Mouse (Mus musculus): ENCODE results near the gene Fam71e2. TPM values are rescaled to one million over a fixed set of nuclear protein-coding genes. Genes with fewer than 3 reads are reported as not detected.

Gene Fam71e2
- polyA plus RNA-seq, 1 experiment from 2014 or later, result not detected

DNA sequence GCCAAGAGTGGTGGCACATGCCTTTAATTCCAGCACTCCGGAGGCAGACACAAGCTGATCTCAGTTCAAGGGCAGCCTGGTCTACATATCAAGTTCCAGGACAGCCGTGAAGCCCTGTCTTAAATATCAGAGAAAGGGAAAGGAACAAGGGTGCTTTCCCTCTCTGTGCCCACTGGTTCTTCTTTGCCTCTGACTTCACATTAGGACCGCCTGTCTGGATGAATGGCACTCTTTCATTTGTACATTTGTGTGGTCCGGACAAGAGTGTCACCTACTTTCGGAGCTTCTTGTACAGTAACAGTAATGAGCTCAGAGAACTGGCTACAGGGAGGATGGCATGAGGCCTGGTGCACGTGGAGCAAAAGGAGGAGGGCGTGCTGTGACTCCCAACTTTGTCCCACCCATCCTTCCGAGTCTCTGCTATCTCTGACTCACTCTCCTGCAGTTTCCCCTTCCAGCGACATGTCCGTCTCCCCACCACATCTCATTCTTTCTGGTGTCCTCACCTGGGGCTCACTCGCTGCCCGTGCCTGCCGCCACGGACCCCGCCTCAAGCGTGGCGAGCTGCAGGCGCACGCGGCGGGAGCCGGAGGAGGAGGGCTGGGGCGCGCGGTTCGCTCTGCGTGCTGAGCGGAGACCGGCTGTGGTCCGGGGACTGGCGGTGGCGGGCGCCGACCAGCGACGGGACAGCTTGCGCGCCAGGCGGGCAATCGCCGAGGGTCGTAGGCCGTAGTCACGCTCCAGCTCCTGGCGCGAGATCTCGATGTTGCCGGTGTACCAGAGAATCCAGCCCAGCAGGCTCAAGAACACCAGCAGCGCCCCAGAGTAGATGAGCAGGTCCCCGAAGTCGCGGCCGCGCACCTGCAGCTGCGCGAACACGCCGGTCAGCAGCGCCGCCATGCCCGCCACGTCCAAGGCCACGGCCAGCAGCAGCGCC, 17.7 kb upstream of the Fam71e2 start:
- 0 out of 2 replicates have a peak, but pooled peaks have one; percentile 39 for ATAC-seq (ENCODE audit: insufficient number of reproducible peaks, insufficient read depth, low FRiP score, low read depth)
- Histone ChIP-seq H3K4me2 (ENCODE audit: low read length) (peak overlapping the region; percentile 89), H3K4me1 (ENCODE audit: control insufficient read depth in 2 of 2, insufficient read depth in 2 of 2, low read length in 2 of 2) (peaks cover 8% of the 10 kb centered on the region in 2 experiments), H3K9ac (ENCODE audit: low read length) (peak overlapping the region; percentile 81), H3K4me3 (ENCODE audit: control insufficient read depth in 1 of 2, insufficient read depth in 1 of 2, low read depth in 1 of 2, low read length in 2 of 2) (peak overlapping the region; percentile 53 to 58), H3K27ac (replicated peaks in 1 of 2; ENCODE audit: control insufficient read depth in 1 of 2, insufficient read depth in 1 of 2, low read depth in 2 of 2, low read length in 2 of 2) (peak overlapping the region; percentile 23 to 61; a peak in 2 of 4 replicates), H3K9me3 (ENCODE audit: control insufficient read depth, low read length) (no peaks in the 10 kb centered on the region), H3K36me3 (ENCODE audit: control insufficient read depth, insufficient read depth, low read length) (peaks cover 4% of the 10 kb centered on the region), H3K27me3 (ENCODE audit: control insufficient read depth, insufficient read depth, low read length) (no peaks in the 10 kb centered on the region)
- 2% methylated on average over 63 of the region's 64 CpGs for WGBS

GRCm38 (mm10) chr7:4783667-4784268, 12.7 kb upstream of the Fam71e2 start:
- Histone ChIP-seq H3K9ac (ENCODE audit: low read length) (no peak overlapping the region), H3K4me1 (ENCODE audit: control insufficient read depth in 2 of 2, insufficient read depth in 2 of 2, low read length in 2 of 2) (peaks cover 8 to 10% of the 10 kb centered on the region in 2 experiments), H3K4me2 (ENCODE audit: low read length) (no peak overlapping the region), H3K27ac (replicated peaks in 1 of 2; ENCODE audit: control insufficient read depth in 1 of 2, insufficient read depth in 1 of 2, low read depth in 2 of 2, low read length in 2 of 2) (no peak overlapping the region), H3K9me3 (ENCODE audit: control insufficient read depth, low read length) (no peaks in the 10 kb centered on the region), H3K36me3 (ENCODE audit: control insufficient read depth, insufficient read depth, low read length) (no peaks in the 10 kb centered on the region), H3K4me3 (ENCODE audit: control insufficient read depth in 1 of 2, insufficient read depth in 1 of 2, low read depth in 1 of 2, low read length in 2 of 2) (no peak overlapping the region), H3K27me3 (ENCODE audit: control insufficient read depth, insufficient read depth, low read length) (peaks cover 28% of the 10 kb centered on the region)
- no peak for ATAC-seq (ENCODE audit: insufficient number of reproducible peaks, insufficient read depth, low FRiP score, low read depth)
- whole genome bisulfite sequencing, result 63% methylated on average over 14 of the region's 14 CpGs

- H3K9ac ChIP-seq (ENCODE audit: low read length), result no peak within 1 kb of the TSS
- peaks cover 38% of the 10 kb centered on the region for H3K27me3 ChIP-seq (ENCODE audit: control insufficient read depth, insufficient read depth, low read length)
- no peak within 1 kb of the TSS for H3K4me3 ChIP-seq (ENCODE audit: control insufficient read depth in 1 of 2, insufficient read depth in 1 of 2, low read depth in 1 of 2, low read length in 2 of 2)
- no peak within 1 kb of the TSS for H3K27ac ChIP-seq (replicated peaks in 1 of 2; ENCODE audit: control insufficient read depth in 1 of 2, insufficient read depth in 1 of 2, low read depth in 2 of 2, low read length in 2 of 2)
- 72% methylated on average over 2 of the region's 2 CpGs for WGBS
- peaks cover 3 to 4% of the 10 kb centered on the region in 2 experiments; a peak in 1 of 4 replicates for H3K4me1 ChIP-seq (ENCODE audit: control insufficient read depth in 2 of 2, insufficient read depth in 2 of 2, low read length in 2 of 2)
- ATAC-seq (ENCODE audit: insufficient number of reproducible peaks, insufficient read depth, low FRiP score, low read depth), result no peak
- no peaks in the 10 kb centered on the region for H3K9me3 ChIP-seq (ENCODE audit: control insufficient read depth, low read length)
- H3K4me2 ChIP-seq (ENCODE audit: low read length), result no peak within 1 kb of the TSS
- no peaks in the 10 kb centered on the region for H3K36me3 ChIP-seq (ENCODE audit: control insufficient read depth, insufficient read depth, low read length)
Observed at GRCm38 (mm10) chr7:4782759-4783158, 11.7 kb upstream of the Fam71e2 start, which contains the start of the genes Il11 and Tmem190. TSS of gene Il11 (minus strand) at chr7:4782859. TSS of gene Tmem190 (plus strand) at chr7:4782937.

GRCm38 (mm10) chr7:4782130-4782529, 11.0 kb upstream of the Fam71e2 start:
- ATAC-seq (ENCODE audit: insufficient number of reproducible peaks, insufficient read depth, low FRiP score, low read depth), result no peak
- no peaks in the 10 kb centered on the region for H3K36me3 ChIP-seq (ENCODE audit: control insufficient read depth, insufficient read depth, low read length)
- H3K27me3 ChIP-seq (ENCODE audit: control insufficient read depth, insufficient read depth, low read length), result peaks cover 45% of the 10 kb centered on the region
- no peak overlapping the region for H3K4me2 ChIP-seq (ENCODE audit: low read length)
- no peak overlapping the region for H3K4me3 ChIP-seq (ENCODE audit: control insufficient read depth in 1 of 2, insufficient read depth in 1 of 2, low read depth in 1 of 2, low read length in 2 of 2)
- 29% methylated on average over 3 of the region's 3 CpGs for WGBS
- H3K9me3 ChIP-seq (ENCODE audit: control insufficient read depth, low read length), result no peaks in the 10 kb centered on the region
- H3K4me1 ChIP-seq (ENCODE audit: control insufficient read depth in 2 of 2, insufficient read depth in 2 of 2, low read length in 2 of 2), result peaks cover 4 to 7% of the 10 kb centered on the region in 2 experiments; a peak in 2 of 4 replicates
- no peak overlapping the region for H3K27ac ChIP-seq (replicated peaks in 1 of 2; ENCODE audit: control insufficient read depth in 1 of 2, insufficient read depth in 1 of 2, low read depth in 2 of 2, low read length in 2 of 2)
- H3K9ac ChIP-seq (ENCODE audit: low read length), result no peak overlapping the region

- no peak overlapping the region for H3K4me2 ChIP-seq (ENCODE audit: low read length)
- H3K4me3 ChIP-seq (ENCODE audit: control insufficient read depth in 1 of 2, insufficient read depth in 1 of 2, low read depth in 1 of 2, low read length in 2 of 2), result no peak overlapping the region
- peaks cover 67% of the 10 kb centered on the region for H3K27me3 ChIP-seq (ENCODE audit: control insufficient read depth, insufficient read depth, low read length)
- H3K9ac ChIP-seq (ENCODE audit: low read length), result no peak overlapping the region
- WGBS, result 17% methylated on average over 5 of the region's 5 CpGs
- H3K36me3 ChIP-seq (ENCODE audit: control insufficient read depth, insufficient read depth, low read length), result no peaks in the 10 kb centered on the region
- H3K4me1 ChIP-seq (ENCODE audit: control insufficient read depth in 2 of 2, insufficient read depth in 2 of 2, low read length in 2 of 2), result peaks cover 4 to 12% of the 10 kb centered on the region in 2 experiments; a peak in 2 of 4 replicates
- no peak overlapping the region for H3K27ac ChIP-seq (replicated peaks in 1 of 2; ENCODE audit: control insufficient read depth in 1 of 2, insufficient read depth in 1 of 2, low read depth in 2 of 2, low read length in 2 of 2)
- no peaks in the 10 kb centered on the region for H3K9me3 ChIP-seq (ENCODE audit: control insufficient read depth, low read length)
- ATAC-seq (ENCODE audit: insufficient number of reproducible peaks, insufficient read depth, low FRiP score, low read depth), result no peak
Observed at GRCm38 (mm10) chr7:4779921-4780320, 8.8 kb upstream of the Fam71e2 start.

DNA sequence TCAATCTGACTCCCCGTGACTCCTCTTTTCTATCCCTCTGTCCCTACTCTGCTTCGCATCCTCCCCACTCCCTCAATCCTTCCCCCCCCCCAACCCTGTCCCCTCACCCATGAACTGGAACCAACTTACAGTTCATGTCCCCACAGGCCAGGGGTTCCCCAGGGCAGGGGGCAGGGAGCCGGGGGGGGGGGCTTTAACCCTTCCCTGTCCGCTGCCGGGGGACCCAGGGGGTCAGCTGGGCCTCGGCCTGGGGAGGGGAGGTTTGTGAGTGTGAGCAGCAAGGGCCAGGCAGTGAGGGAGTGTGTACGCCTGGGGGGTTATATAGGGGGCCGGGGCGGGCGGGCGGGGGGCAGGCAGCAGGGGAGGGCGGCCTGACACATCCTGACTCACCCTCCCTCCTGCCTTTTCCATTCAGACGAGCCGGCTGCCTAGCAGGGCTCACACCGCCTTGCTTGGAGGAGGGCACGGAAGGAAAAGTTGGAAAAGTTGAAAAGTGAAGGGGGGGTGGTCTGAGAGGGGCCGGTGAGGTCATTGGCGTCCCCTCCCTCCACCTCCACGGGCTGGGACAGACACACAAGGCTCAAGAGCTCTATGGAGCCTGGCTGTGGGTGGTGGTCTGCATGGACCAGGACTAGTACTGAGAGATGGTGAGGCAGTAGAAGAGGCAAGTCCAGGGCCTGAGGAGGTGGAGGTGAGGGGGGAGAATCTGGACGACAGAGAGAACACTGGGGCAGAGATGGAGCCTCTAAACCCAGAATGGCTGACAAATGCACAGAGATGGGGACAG, 6.9 kb upstream of the Fam71e2 start:
- Histone ChIP-seq H3K4me3 (ENCODE audit: control insufficient read depth in 1 of 2, insufficient read depth in 1 of 2, low read depth in 1 of 2, low read length in 2 of 2) (no peak overlapping the region), H3K27ac (replicated peaks in 1 of 2; ENCODE audit: control insufficient read depth in 1 of 2, insufficient read depth in 1 of 2, low read depth in 2 of 2, low read length in 2 of 2) (no peak overlapping the region), H3K9me3 (ENCODE audit: control insufficient read depth, low read length) (no peaks in the 10 kb centered on the region), H3K4me1 (ENCODE audit: control insufficient read depth in 2 of 2, insufficient read depth in 2 of 2, low read length in 2 of 2) (peaks cover 4 to 12% of the 10 kb centered on the region in 2 experiments; a peak in 2 of 4 replicates), H3K9ac (ENCODE audit: low read length) (no peak overlapping the region), H3K36me3 (ENCODE audit: control insufficient read depth, insufficient read depth, low read length) (no peaks in the 10 kb centered on the region), H3K4me2 (ENCODE audit: low read length) (no peak overlapping the region), H3K27me3 (ENCODE audit: control insufficient read depth, insufficient read depth, low read length) (peaks cover 70% of the 10 kb centered on the region)
- 5% methylated on average over 14 of the region's 20 CpGs for WGBS
- no peak for ATAC-seq (ENCODE audit: insufficient number of reproducible peaks, insufficient read depth, low FRiP score, low read depth)
